Mouse (Mus musculus) heart, adult 9 months (tissue): ENCODE data around the gene Dnm3.

Source experiments
- DNase-seq, 2 experiments: peaks; one replicate each; pipeline ENCODE4 v3.0.0; 2022; ENCODE audit warnings: low spot score in 2 of 2

The Dnm3 gene

GRCm38 (mm10) chr1:161998781-161999180 lies 479.1 kb downstream of the Dnm3 start:
- no peak for DNase-seq

DNA sequence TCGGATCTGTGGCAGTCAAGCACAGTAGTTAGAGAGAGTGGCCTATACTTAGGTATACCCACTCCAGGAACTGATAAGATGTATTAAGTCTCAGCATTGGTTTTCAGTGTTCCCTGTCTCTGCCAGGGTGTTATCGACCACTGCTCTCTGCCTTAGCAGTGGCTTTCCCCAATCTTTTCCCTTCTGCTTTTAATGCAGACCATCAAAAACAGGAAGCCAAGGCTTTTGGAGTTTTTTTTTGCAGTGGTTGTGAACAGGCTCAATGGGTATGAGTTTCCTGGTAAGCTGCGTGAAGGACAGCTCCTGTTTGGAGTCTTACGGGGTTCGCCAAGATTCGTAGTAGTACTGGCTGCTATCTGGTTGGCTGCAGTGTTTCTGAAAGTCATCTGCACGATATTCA lies 485.4 kb downstream of the Dnm3 start:
- DNase-seq: no peak

- no peak for DNase-seq
These were observed 486.0 kb downstream of the Dnm3 start for GRCm38 (mm10) chr1:161991846-161992245.

- no peak for DNase-seq
These were observed 486.9 kb downstream of the Dnm3 start for GRCm38 (mm10) chr1:161990684-161991578.

GRCm38 (mm10) chr1:161983979-161984566 lies 493.8 kb downstream of the Dnm3 start:
- peak; percentile 56 to 60 for DNase-seq

- DNase-seq: peak; percentile 46 to 65
These were observed 494.4 kb downstream of the Dnm3 start for GRCm38 (mm10) chr1:161983451-161983850.

GRCm38 (mm10) chr1:161980626-161981298 lies 497.1 kb downstream of the Dnm3 start:
- DNase-seq: no peak

GRCm38 (mm10) chr1:161980046-161980445 lies 497.8 kb downstream of the Dnm3 start:
- no peak for DNase-seq

- DNase-seq: no peak
These were observed 498.3 kb downstream of the Dnm3 start, which contains the start of gene 4930558K02Rik for GRCm38 (mm10) chr1:161979536-161979935. 4930558K02Rik (minus strand) TSS chr1:161979636.

GRCm38 (mm10) chr1:161978173-161978700 lies 499.6 kb downstream of the Dnm3 start:
- DNase-seq: no peak

DNA sequence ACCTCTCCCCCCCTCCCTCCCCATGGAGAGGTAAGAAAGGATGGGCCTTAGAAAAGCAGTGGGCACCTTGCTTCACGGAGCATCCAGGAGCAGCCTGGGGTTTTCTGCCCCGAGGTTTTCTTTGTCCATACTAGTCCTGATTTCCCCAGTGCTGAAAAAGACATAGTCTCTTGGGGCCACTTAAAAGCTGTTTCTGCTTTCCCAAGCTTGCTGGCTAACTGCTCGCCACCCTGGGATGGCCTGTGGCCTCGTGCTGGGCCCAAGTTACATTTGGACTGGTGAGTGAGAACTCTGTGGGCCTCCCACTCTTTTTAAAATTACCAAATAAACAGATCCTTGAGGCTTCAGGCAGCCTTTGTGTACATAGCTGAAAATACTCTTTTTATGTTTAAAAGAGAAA lies 500.5 kb downstream of the Dnm3 start:
- DNase-seq: peak; percentile 44 to 60

DNA sequence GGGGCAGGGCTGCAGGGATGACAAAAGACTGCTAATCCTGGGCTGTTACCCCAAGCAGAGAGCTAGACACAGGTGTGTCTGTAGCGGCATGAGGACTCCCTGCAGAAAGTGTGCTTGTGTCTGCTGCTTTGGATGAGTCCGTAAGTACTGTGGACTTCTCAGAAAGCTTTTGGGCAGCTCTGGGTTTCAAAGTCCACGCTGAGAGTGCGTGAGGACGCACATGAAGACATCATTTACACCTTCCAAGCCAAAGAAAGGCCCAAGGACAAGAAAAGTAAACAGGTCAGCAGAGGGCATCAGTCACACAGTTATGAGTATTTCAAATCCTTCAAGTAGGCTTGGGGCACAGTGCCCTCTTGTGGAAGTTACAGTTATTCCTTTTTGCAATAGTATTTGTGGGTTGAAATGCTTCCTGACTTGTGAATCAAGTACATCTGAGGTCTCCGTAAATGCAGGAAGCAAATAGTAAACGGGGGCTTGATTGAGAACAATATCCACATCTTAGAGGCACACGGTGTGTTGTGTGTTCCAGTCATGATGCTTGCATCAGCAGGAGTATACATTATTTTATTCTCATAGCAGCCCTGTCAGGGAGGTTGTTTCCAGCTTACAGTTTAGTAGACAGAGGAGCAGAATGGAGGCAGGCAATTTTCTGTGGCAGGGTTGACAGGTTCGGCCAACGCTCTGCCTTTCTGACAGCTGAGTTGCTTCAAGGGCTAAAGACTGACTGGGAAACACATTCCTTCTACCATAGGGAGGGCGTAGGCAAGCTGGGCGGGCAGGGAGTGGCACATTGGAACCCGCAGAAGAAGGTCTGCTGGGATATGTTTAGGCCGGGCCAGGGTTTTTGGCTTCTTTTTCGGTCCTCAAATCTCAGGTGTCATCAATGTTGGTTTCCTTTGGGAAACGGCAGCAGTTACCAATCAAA lies 501.3 kb downstream of the Dnm3 start:
- DNase-seq: peak; percentile 61 to 82

DNA sequence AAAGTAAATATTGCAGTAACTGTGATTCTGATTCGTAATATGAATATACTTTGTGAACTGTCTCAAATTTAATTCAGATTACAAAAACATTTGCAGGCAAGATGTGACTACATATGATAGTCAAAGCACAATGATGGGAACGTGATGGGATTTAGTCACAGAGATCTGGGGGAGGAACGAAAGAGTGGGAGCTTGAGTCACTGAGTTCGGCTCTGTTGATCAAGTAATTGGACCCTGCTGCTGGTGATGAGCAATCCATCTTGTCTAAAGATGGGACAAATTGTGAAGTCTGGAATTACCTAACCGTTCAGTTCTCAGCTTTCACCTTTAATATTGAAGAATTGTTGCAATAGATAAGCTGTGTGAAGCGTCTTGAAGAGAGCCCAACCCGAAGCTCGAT lies 505.6 kb downstream of the Dnm3 start:
- no peak for DNase-seq

DNA sequence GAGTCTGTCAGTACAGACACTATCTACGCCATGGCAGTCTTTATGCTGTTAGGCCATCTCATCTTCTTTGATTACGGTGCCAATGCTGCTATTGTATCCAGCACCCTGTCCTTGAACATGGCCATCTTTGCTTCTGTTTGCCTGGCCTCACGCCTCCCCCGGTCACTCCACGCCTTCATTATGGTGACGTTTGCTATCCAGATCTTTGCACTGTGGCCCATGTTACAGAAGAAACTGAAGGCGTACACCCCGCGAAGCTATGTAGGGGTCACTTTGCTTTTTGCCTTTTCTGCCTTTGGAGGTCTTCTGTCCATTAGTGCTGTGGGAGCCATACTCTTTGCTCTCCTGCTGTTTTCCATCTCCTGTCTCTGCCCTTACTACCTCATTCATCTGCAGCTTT lies 507.0 kb downstream of the Dnm3 start:
- DNase-seq: no peak

DNA sequence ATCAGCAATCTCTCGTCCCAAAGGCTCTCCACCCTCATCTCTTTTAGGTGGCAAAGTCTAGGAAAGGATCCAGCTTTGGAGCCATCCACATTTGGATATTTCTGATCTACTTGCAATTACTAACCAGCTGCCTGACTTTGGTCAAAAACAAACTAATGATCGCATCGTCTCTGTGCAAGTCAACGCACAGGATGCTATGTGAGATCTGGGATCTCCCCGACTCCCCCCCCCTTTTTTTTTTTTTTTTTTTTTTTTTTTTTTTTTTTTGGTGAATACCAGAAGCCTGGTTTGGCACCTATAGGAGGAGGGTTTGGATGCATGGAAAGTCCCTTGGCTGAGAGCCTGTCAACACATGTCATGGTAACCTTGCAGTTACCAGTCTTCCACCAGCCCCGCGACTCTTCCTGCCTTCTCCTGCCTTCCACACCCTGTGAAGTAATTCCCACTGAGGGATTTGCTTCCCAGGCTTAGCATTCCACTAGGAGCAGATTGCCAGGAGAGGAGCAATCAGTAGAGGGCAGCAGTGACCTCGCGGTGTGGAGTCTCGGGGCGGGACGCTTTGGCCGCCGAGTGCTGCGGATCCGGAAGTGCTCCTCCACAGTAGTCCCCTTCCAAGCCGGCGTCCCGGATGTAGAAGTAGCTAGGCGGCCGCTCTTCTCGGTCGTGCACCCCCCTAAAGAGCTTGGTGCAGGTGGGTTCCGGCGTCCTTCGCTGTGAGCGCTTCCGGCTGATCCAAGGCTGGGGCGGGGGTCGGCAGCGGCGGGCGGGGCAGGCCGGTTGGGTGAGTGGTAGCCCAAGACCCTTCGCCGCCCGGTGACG lies 509.0 kb downstream of the Dnm3 start, which contains the start of gene Pigc:
Gene Pigc (plus strand): TSS at position 598 of the 819 bp plus-strand sequence.
- peak; percentile 91 to 95 for DNase-seq

- no peak for DNase-seq
These were observed 509.9 kb downstream of the Dnm3 start for GRCm38 (mm10) chr1:161967936-161968335.

DNA sequence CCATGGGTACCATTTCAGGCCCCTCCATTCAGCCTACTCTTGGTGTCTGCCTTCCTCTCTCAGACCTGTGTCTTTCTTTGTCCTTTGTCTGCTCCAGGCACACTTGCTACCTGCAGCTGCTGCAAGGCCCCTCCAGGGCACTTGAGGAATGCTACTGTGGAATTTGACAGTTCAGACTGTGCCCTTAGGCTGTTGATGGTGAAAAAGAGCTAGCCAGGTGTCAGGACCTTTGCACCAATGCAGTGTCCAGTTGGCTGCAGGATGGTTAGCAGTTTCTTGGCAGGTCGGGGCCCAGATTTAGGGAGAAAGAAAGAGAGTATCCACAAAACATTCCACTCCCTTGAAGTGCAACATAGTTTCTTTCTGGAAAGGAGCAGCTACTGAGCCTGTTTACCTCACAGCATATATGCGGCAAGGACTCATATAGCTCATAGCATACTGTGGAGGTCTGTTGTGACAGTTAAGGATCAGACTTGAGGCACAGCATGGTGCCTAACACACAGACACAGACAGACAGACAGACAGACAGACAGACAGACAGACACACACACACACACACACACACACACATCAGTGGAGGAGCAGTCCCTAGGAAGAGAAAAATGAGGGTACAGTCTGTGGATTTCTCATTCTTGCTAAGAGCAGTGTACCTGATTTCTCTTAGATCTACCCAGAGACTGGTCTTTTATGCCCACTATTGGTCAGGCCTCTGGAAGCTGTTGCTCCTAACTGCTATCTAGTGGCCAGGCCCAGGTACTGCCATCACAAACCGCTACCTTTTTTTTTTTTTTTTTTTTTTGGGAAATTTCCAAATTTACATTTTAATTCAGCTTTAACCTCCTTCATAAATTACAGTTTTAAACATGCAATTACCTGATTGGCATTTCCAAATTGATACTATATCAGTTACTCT lies 515.1 kb downstream of the Dnm3 start:
- no peak for DNase-seq

DNA sequence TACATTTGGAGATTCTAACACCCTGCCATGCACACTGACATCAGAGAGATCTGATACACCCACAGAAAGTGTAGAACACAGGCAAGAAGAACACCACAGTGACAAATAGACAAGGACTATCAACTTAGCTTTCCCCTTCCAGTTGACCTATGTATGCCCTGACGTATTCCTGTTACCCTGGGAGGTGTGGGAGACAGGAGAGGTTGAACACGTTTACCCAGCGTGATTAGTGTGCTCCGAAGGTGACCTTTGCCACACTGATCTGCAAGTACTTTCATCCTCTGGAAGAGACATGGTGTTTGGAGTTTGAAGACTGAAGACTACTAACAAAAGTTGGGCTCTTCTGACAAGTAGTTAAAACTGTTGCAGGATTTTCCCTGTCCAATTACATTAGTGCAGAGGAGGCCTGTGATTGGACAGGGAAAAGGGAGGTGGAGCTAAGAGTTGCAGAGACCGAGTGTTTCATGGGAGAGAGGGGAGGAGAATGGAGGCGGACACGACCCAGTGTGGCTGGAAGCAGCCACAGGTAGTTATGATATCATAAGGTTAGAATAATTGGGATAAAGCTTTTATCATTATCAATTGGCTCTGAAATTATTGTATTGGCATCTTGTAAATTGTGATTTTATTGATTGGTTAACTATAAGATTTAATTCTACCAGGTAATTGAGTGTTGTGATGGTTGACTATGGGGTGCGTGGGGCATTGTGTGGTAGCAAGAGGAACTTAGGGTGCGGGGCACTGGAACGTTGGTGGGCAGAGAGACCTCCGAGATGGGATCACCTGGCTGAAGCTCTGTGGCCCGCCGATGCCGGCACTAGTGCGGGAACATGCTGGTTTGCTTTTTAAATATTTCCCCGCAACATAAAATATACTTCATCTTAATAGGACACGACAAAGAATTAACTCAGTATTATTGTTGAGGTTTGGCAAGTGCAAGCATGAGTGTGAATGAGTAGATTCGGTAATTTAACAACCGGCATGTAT lies 519.6 kb downstream of the Dnm3 start:
- no peak for DNase-seq
